Mouse (Mus musculus) lung, embryonic 14.5 days (tissue): ENCODE data around the gene Vsir. TPM values are rescaled to one million over a fixed set of nuclear protein-coding genes. Genes with fewer than 3 reads are reported as not detected.

ENCODE experiments used
- ATAC-seq: fragments of 200-750 bp; cut with Nextera tagmentation; 2 replicates; pipeline ENCODE4 v1.8.0; 2017; ENCODE audit warnings: mild to moderate bottlenecking, moderate TSS enrichment, moderate library complexity; ENCODE audit not compliant: insufficient read depth
- DNase-seq: peaks from one replicate; pipeline ENCODE4 v3.0.0-alpha.2; 2015
- H3K27ac ChIP-seq: fragments of 300-500 bp; sonication (generic); 2 replicates; pipeline ENCODE4 v1.5.1; 2014; ENCODE audit warnings: low read depth, mild to moderate bottlenecking, moderate library complexity
- H3K27me3 ChIP-seq: fragments of 300-500 bp; sonication (generic); 2 replicates; pipeline ENCODE4 v1.6.1; 2014; ENCODE audit warnings: low read length, control low read depth; ENCODE audit not compliant: insufficient read depth
- H3K36me3 ChIP-seq: fragments of 300-500 bp; sonication (generic); 2 replicates; pipeline ENCODE4 v1.6.1; 2014; ENCODE audit warnings: control low read depth; ENCODE audit not compliant: insufficient read depth
- H3K4me1 ChIP-seq: fragments of 300-500 bp; sonication (generic); 2 replicates; pipeline ENCODE4 v1.6.1; 2014; ENCODE audit warnings: antibody characterized with exemption, control low read depth; ENCODE audit not compliant: insufficient read depth
- H3K4me2 ChIP-seq: fragments of 300-500 bp; sonication (generic); 2 replicates; pipeline ENCODE4 v1.6.1; 2014; ENCODE audit warnings: mild to moderate bottlenecking
- H3K4me3 ChIP-seq: fragments of 300-500 bp; sonication (generic); 2 replicates; pipeline ENCODE4 v1.5.1; 2014; ENCODE audit warnings: low read depth, low read length
- H3K9ac ChIP-seq: fragments of 300-500 bp; sonication (generic); 2 replicates; pipeline ENCODE4 v1.6.1; 2014
- H3K9me3 ChIP-seq: fragments of 300-500 bp; sonication (generic); 2 replicates; pipeline ENCODE4 v1.6.1; 2016; ENCODE audit warnings: low read depth, low read length, control low read depth
- CTCF ChIP-seq: IDR thresholded peaks from 2 replicates; pipeline ENCODE4 v1.5.1; 2016; ENCODE audit warnings: antibody characterized with exemption, low read depth
- WGBS: fragments of 180-500 bp; shearing (Covaris S2); extraction: QIAGEN DNeasy Blood & Tissue Kit; methylation state at CpG from one replicate; pipeline ENCODE4 v1.1.7; 2014; 5-methylcytosine and 5-hydroxymethylcytosine counted together
- polyA plus RNA-seq: library from polyadenylated mRNA; unstranded; fragments of >200 nt; fragmentation: Nextera tagmentation; extraction: Ambion mirVana; gene quantifications from 2 replicates; pipeline ENCODE4 v1.2.1, GENCODE M21; 2014

The Vsir gene
- polyA plus RNA-seq, 1 experiment from 2014 or later, result 4.3 TPM

DNA sequence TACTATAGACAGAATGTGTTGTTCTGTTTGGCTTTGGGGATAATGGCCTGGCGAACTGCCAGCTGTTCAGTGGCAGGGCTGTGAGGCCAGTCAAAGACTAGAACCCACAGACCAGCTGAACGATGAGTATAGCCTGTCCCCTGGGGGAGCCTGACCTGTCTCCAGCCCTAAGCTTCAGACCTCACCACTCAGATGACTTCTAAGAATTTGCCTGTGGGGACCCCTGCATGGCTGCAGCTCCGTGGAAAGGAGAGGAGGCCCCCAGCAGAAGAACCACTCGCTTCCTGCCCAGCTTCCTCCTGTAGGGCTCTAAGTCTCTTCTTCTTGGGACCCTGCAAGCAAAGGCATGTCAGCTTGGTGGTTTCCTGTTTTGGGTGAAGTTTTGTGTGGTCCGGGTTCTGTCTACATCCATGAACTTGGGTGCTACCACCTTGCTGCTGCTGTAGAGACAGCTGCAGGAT is 24.0 kb downstream of the Vsir start:
- Histone ChIP-seq H3K27ac (0 out of 2 replicates have a peak overlapping the region, but pooled peaks have one; percentile 2), H3K9me3 (no peaks in the 10 kb centered on the region), H3K27me3 (no peaks in the 10 kb centered on the region), H3K4me3 (no peak overlapping the region), H3K4me1 (no peaks in the 10 kb centered on the region), H3K9ac (no peak overlapping the region), H3K4me2 (no peak overlapping the region), H3K36me3 (no peaks in the 10 kb centered on the region)
- DNase-seq, result peak; percentile 73
- no peak for TF ChIP-seq CTCF
- 68% methylated on average over 5 of the region's 5 CpGs for WGBS
- ATAC-seq, result peak; percentile 47; the same call in 1 of the 2 replicates

DNA sequence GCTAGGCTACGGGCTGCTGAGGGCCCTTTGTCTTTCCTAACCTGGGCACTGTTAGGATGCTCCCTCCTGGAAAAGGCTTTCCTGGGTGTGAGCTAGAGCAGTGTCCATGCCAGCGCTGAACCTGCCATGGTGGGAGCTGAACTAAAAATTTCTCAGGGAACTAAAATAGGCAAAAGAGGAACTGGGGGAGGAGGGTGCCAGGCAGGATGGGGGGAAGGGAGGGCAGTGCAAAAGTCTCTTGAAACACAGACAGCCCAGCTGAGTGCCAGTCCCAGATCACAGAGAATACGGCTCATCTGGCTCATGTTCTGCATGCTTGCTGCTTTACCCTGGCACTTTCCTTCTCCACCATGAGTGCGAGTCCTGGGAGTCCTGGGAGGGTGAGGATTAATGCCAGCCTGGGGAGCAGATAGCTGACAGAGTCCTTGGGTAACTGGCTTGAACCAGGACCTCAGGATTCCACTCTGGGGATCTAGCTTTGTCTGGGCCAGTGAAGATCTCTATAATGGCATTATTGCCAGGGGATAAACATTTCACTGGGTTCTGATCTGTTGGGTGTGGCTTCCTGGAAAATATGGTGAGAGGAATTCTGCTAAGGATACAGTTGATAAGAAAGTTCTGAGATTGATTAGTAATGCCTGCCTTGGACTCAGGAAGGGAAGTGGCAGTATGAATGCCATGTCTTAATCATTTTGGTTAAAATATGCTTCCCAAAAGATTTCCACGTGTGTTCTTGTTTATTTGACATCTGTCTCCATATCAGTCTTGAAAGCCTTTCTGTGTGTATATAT is 25.1 kb downstream of the Vsir start:
- Histone ChIP-seq H3K9me3 (no peaks in the 10 kb centered on the region), H3K9ac (no peak overlapping the region), H3K4me1 (no peaks in the 10 kb centered on the region), H3K27me3 (no peaks in the 10 kb centered on the region), H3K36me3 (no peaks in the 10 kb centered on the region), H3K4me3 (no peak overlapping the region), H3K4me2 (no peak overlapping the region), H3K27ac (no peak overlapping the region)
- 65% methylated on average over 5 of the region's 5 CpGs for WGBS
- no peak for DNase-seq
- TF ChIP-seq CTCF, result no peak
- ATAC-seq, result no peak

DNA sequence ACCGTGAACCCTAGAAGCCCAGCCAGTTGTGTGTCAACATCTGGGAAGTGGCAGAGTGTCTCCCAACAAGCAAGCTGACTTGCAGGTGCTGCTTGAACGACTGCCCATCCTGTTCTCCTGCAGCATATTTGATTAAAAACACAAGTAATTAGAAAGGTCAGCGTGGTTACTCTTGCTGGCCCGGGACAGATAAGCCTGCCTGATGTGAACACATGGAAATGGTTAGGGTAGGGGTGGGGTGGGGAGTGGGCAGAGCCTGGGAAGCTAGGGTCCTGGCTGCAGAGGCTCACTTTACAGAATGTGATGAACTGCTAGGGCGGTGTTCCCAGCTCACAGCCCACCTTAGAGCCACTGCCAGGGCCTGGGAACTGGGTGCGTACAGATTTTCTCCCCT is 26.9 kb downstream of the Vsir start:
- 28% methylated on average over 6 of the region's 6 CpGs for WGBS
- TF ChIP-seq CTCF, result no peak
- no peak for DNase-seq
- Histone ChIP-seq H3K4me2 (no peak overlapping the region), H3K27me3 (no peaks in the 10 kb centered on the region), H3K9me3 (no peaks in the 10 kb centered on the region), H3K36me3 (no peaks in the 10 kb centered on the region), H3K4me3 (no peak overlapping the region), H3K4me1 (no peaks in the 10 kb centered on the region), H3K27ac (0 out of 2 replicates have a peak overlapping the region, but pooled peaks have one; percentile 30), H3K9ac (no peak overlapping the region)
- ATAC-seq, result no peak

- peak; percentile 39 for DNase-seq
- Histone ChIP-seq H3K4me1 (no peaks in the 10 kb centered on the region), H3K4me3 (no peak overlapping the region), H3K9ac (no peak overlapping the region), H3K36me3 (no peaks in the 10 kb centered on the region), H3K9me3 (no peaks in the 10 kb centered on the region), H3K27me3 (no peaks in the 10 kb centered on the region), H3K4me2 (no peak overlapping the region), H3K27ac (0 out of 2 replicates have a peak overlapping the region, but pooled peaks have one; percentile 30)
- 42% methylated on average over 8 of the region's 8 CpGs for WGBS
- TF ChIP-seq CTCF, result peak; percentile 21
- ATAC-seq, result peak; percentile 62; the same call in 1 of the 2 replicates
Measured at GRCm38 (mm10) chr10:60373937-60374578, 27.4 kb downstream of the Vsir start.

DNA sequence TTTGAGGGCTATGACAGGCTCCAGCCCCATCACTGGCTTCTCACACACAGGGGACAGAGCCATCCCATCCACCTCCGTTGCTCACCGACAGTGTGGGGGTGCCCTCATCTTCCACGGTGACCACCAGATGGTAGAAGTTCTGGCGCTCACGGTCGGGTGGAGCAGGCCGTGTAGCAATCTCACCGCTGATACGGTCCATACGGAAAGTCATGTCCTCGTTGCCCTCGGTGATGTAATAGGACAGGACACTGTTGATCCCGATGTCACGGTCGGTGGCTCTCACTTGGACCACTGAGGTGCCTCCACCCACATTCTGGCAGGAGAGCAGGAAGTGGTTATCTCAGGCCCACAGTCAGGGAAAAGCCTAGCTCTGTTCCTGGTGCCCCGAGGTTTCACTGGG is 30.1 kb downstream of the Vsir start:
- Histone ChIP-seq H3K36me3 (no peaks in the 10 kb centered on the region), H3K4me1 (no peaks in the 10 kb centered on the region), H3K9ac (no peak overlapping the region), H3K27me3 (no peaks in the 10 kb centered on the region), H3K27ac (no peak overlapping the region), H3K4me3 (no peak overlapping the region), H3K4me2 (no peak overlapping the region), H3K9me3 (no peaks in the 10 kb centered on the region)
- DNase-seq (no peak), ATAC-seq (no peak)
- TF ChIP-seq CTCF, result no peak
- WGBS, result 87% methylated on average over 16 of the region's 16 CpGs

- 65% methylated on average over 9 of the region's 9 CpGs for WGBS
- DNase-seq (no peak), ATAC-seq (no peak)
- Histone ChIP-seq H3K27me3 (no peaks in the 10 kb centered on the region), H3K36me3 (no peaks in the 10 kb centered on the region), H3K4me1 (no peaks in the 10 kb centered on the region), H3K9ac (0 out of 2 replicates have a peak overlapping the region, but pooled peaks have one; percentile 15), H3K27ac (no peak overlapping the region; the same call in 1 of the 2 replicates), H3K4me2 (no peak overlapping the region), H3K4me3 (no peak overlapping the region), H3K9me3 (no peaks in the 10 kb centered on the region)
- TF ChIP-seq CTCF, result no peak
Measured at GRCm38 (mm10) chr10:60379419-60379957, 32.8 kb downstream of the Vsir start.

DNA sequence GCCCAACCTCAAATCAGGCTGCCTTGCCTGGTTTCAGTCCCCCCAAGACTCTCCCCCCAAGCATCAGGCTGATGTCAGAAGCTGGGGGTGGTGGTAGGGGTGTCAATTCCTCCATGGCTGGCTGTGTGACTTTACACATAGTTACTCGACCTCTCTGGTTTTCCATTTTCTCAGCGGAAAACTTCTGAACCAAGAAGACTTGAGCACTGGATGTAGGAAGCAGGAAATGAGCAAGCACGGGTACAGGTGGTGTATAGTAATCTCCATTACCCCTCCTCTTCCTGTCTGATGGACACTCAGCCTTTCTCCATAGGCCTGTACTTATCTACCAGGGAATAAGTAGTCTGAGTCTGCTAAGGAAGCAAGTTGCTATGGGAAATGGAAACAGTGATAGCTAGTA is 33.6 kb downstream of the Vsir start:
- no peaks in the 10 kb centered on the region for H3K9me3 ChIP-seq
- no peak overlapping the region for H3K4me2 ChIP-seq
- no peaks in the 10 kb centered on the region for H3K27me3 ChIP-seq
- no peak overlapping the region for H3K4me3 ChIP-seq
- ATAC-seq, result no peak
- no peak overlapping the region for H3K27ac ChIP-seq
- H3K4me1 ChIP-seq, result no peaks in the 10 kb centered on the region
- H3K9ac ChIP-seq, result no peak overlapping the region
- no peak for TF ChIP-seq CTCF
- no peaks in the 10 kb centered on the region for H3K36me3 ChIP-seq
- 62% methylated on average over 3 of the region's 3 CpGs for WGBS
- DNase-seq, result no peak
